ENCODE assay signal across 9 mouse cellular contexts in the genomic region with DNA sequence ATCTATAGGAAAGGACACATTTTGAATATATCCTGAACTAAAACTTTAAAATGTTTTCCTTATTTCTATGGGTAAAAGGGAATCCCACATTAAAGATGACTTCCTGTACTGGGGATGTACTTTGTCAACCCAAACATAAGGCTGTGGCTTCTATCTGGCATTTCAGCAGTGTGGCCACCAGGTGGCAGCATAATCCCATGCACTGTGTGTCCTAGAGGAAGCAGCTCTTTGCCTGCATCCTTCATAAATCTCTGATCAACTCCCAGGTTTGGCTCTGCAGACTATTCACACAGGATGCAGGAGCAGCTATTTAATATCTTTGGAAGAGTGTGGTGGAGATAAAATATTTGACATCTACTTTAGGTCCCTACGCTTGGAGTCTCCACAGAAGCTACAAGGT. TPM values are rescaled to one million over a fixed set of nuclear protein-coding genes. Genes with fewer than 3 reads are reported as not detected.
DNase-seq lines count a peak whose midpoint lies in the region; ATAC-seq and TF ChIP-seq lines count a peak whose summit lies in the region.
"Had no signal": no experiment of that assay in that cellular context is flagged by ENCODE, and none has a peak within 500 bp of the region (broad histone marks: within the 10 kb centered on the region; RNA-seq: fewer than 3 reads in every experiment).

No protein-coding gene starts in this region.

- H3K36me3 ChIP-seq in kidney, embryonic 15.5 days, result no peaks in the 10 kb centered on the region
- H3K36me3 ChIP-seq in intestine, postnatal 0 days (ENCODE audit: control insufficient read depth, insufficient read depth), result no peaks in the 10 kb centered on the region
- H3K36me3 ChIP-seq in limb, embryonic 10.5 days, result no peaks in the 10 kb centered on the region
- H3K36me3 ChIP-seq in midbrain, postnatal 0 days (ENCODE audit: insufficient read depth, low read length), result no peaks in the 10 kb centered on the region
- no peaks in the 10 kb centered on the region for H3K36me3 ChIP-seq in stomach, embryonic 15.5 days

- ATAC-seq in kidney, embryonic 15.5 days (replicated peaks; ENCODE audit: low FRiP score), result no peak
- ATAC-seq in intestine, postnatal 0 days, result no peak
- peak; percentile 78 for ATAC-seq in midbrain, postnatal 0 days (ENCODE audit: low FRiP score)
- 0 out of 2 replicates have a peak, but pooled peaks have one; percentile 35 for ATAC-seq in stomach, embryonic 15.5 days (ENCODE audit: insufficient read depth, low FRiP score, low read depth)

- no peak overlapping the region for H3K4me2 ChIP-seq in kidney, embryonic 15.5 days
- no peak overlapping the region for H3K4me2 ChIP-seq in intestine, postnatal 0 days (replicated peaks; ENCODE audit: low read depth)
- no peak overlapping the region for H3K4me2 ChIP-seq in midbrain, postnatal 0 days (ENCODE audit: low read depth, low read length, poor library complexity, severe bottlenecking)
- no peak overlapping the region for H3K4me2 ChIP-seq in stomach, embryonic 15.5 days

- peak; percentile 94 for TF ChIP-seq CTCF in intestine, postnatal 0 days (IDR thresholded peaks at IDR 0.05; ENCODE audit: low read depth)
- peak; percentile 97 for TF ChIP-seq CTCF in midbrain, postnatal 0 days (IDR thresholded peaks at IDR 0.05)

- WGBS in kidney, embryonic 15.5 days, result 92% methylated on average over 1 of the region's 1 CpGs
- 73% methylated on average over 1 of the region's 1 CpGs for WGBS in intestine, postnatal 0 days
- 93% methylated on average over 1 of the region's 1 CpGs for WGBS in limb, embryonic 10.5 days
- WGBS in midbrain, postnatal 0 days, result 72% methylated on average over 1 of the region's 1 CpGs
- 81% methylated on average over 1 of the region's 1 CpGs for WGBS in stomach, embryonic 15.5 days

- H3K27ac ChIP-seq in kidney, embryonic 15.5 days, result no peak overlapping the region
- no peak overlapping the region for H3K27ac ChIP-seq in intestine, postnatal 0 days (ENCODE audit: low read depth, low read length)
- no peak overlapping the region for H3K27ac ChIP-seq in limb, embryonic 10.5 days
- no peak overlapping the region for H3K27ac ChIP-seq in midbrain, postnatal 0 days (ENCODE audit: low read depth, low read length)
- no peak overlapping the region for H3K27ac ChIP-seq in stomach, embryonic 15.5 days

- no peaks in the 10 kb centered on the region for H3K4me1 ChIP-seq in kidney, embryonic 15.5 days
- H3K4me1 ChIP-seq in intestine, postnatal 0 days (replicated peaks; ENCODE audit: control insufficient read depth, insufficient read depth, low read length), result no peaks in the 10 kb centered on the region
- H3K4me1 ChIP-seq in limb, embryonic 10.5 days, result no peaks in the 10 kb centered on the region
- H3K4me1 ChIP-seq in midbrain, postnatal 0 days (ENCODE audit: insufficient read depth, low read length), result no peaks in the 10 kb centered on the region
- no peaks in the 10 kb centered on the region for H3K4me1 ChIP-seq in stomach, embryonic 15.5 days

- no peaks in the 10 kb centered on the region for H3K9me3 ChIP-seq in kidney, embryonic 15.5 days (replicated peaks)
- no peaks in the 10 kb centered on the region for H3K9me3 ChIP-seq in intestine, postnatal 0 days (ENCODE audit: control insufficient read depth)
- no peaks in the 10 kb centered on the region for H3K9me3 ChIP-seq in limb, embryonic 10.5 days (replicated peaks)
- H3K9me3 ChIP-seq in midbrain, postnatal 0 days (ENCODE audit: low read length), result no peaks in the 10 kb centered on the region
- H3K9me3 ChIP-seq in stomach, embryonic 15.5 days, result no peaks in the 10 kb centered on the region

- no peak overlapping the region for H3K4me3 ChIP-seq in kidney, embryonic 15.5 days (replicated peaks)
- H3K4me3 ChIP-seq in intestine, postnatal 0 days (ENCODE audit: low read depth, low read length), result no peak overlapping the region
- H3K4me3 ChIP-seq in limb, embryonic 10.5 days, result no peak overlapping the region
- no peak overlapping the region for H3K4me3 ChIP-seq in midbrain, postnatal 0 days (ENCODE audit: low read depth, low read length)
- H3K4me3 ChIP-seq in stomach, embryonic 15.5 days (replicated peaks), result no peak overlapping the region

- H3K27me3 ChIP-seq in kidney, embryonic 15.5 days, result no peaks in the 10 kb centered on the region
- no peaks in the 10 kb centered on the region for H3K27me3 ChIP-seq in intestine, postnatal 0 days (replicated peaks; ENCODE audit: control insufficient read depth, insufficient read depth, low read length)
- no peaks in the 10 kb centered on the region for H3K27me3 ChIP-seq in limb, embryonic 10.5 days (ENCODE audit: low read depth, poor library complexity, severe bottlenecking)
- H3K27me3 ChIP-seq in midbrain, postnatal 0 days (ENCODE audit: insufficient read depth, low read length), result no peaks in the 10 kb centered on the region
- H3K27me3 ChIP-seq in stomach, embryonic 15.5 days (replicated peaks), result no peaks in the 10 kb centered on the region

- peak; percentile 66 for DNase-seq in kidney, adult 18-20 months
- peak; percentile 70 to 81 for DNase-seq in cerebellum, postnatal 25 days
- peak; percentile 26 for DNase-seq in gastrocnemius, adult 18-20 months (ENCODE audit: low spot score)
- DNase-seq in limb, embryonic 10.5 days (ENCODE audit: low spot score), result peak; percentile 77
- DNase-seq in midbrain, postnatal 0 days (ENCODE audit: low spot score), result peak; percentile 78

- no peak overlapping the region for H3K9ac ChIP-seq in kidney, embryonic 15.5 days
- no peak overlapping the region for H3K9ac ChIP-seq in intestine, postnatal 0 days (ENCODE audit: low read depth, low read length)
- H3K9ac ChIP-seq in midbrain, postnatal 0 days (replicated peaks; ENCODE audit: low read length, poor library complexity, severe bottlenecking), result no peak overlapping the region
- no peak overlapping the region for H3K9ac ChIP-seq in stomach, embryonic 15.5 days

RNA-seq across cellular contexts. Expression of gene Bmp15, which starts 59.1 kb away (rescaled TPM):
- 0.05 and 0.06 TPM in 2 replicates for polyA plus RNA-seq in kidney, embryonic 15.5 days (2015; fragmentation: Nextera tagmentation; extraction: Ambion mirVana)
- total RNA-seq in gastrocnemius, adult 18-20 months (2021), result not detected
- polyA plus RNA-seq in intestine, postnatal 0 days (2015; fragmentation: Nextera tagmentation; extraction: Ambion mirVana), result 0.04 TPM in 1 of 2 replicates, not detected in the other
- 0.04 TPM in 1 of 2 replicates, not detected in the other for polyA plus RNA-seq in limb, embryonic 10.5 days (2016; fragmentation: Nextera tagmentation; extraction: Ambion mirVana)
- total RNA-seq in midbrain, postnatal 0 days (2014; rRNA removed), result 0.22 and 1.9 TPM in 2 replicates
- polyA plus RNA-seq in midbrain, postnatal 0 days (2015; fragmentation: Nextera tagmentation; extraction: Ambion mirVana), result 0.21 and 0.47 TPM in 2 replicates
- 0.04 and 0.06 TPM in 2 replicates for polyA plus RNA-seq in stomach, embryonic 15.5 days (2015; fragmentation: Nextera tagmentation; extraction: Ambion mirVana)
- total RNA-seq: neutrophil, adult 5-6 weeks had no signal

Comparison
In these comparisons a context has a peak if more than half of its experiments do, and no peak if none do; other contexts are left out.
1. DNase-seq: peak in every context shown above with its lines; median percentile 78 in midbrain, postnatal 0 days; 77 in limb, embryonic 10.5 days; 76 in cerebellum, postnatal 25 days; 66 in kidney, adult 18-20 months; 26 in gastrocnemius, adult 18-20 months.
2. ATAC-seq: peak in midbrain, postnatal 0 days (single experiment) and stomach, embryonic 15.5 days (single experiment); none in kidney, embryonic 15.5 days (single experiment) and intestine, postnatal 0 days (single experiment).